Mouse (Mus musculus) CH12.LX (cell line): ENCODE measurements around the gene Nap1l4. TPM values are rescaled to one million over a fixed set of nuclear protein-coding genes. Genes with fewer than 3 reads are reported as not detected.

Source experiments
- DNase-seq: peaks from one replicate; pipeline ENCODE4 v3.0.0-alpha.2; 2013; ENCODE audit errors: extremely low read depth
- H3K27ac ChIP-seq: 2 replicates; pipeline ENCODE4 v1.5.1; 2012; ENCODE audit warnings: low read depth, mild to moderate bottlenecking, control low read depth, moderate library complexity; ENCODE audit not compliant: insufficient read depth
- H3K27me3 ChIP-seq: replicated peaks from 2 replicates; pipeline ENCODE3; 2012; ENCODE audit warnings: inconsistent platforms
- H3K36me3 ChIP-seq, 2 experiments: replicated peaks in 1 of 2; 2 replicates each; pipeline versions ENCODE3 to v1.6.1; 2012; ENCODE audit warnings: inconsistent platforms in 1 of 2, low read length in 1 of 2, mild to moderate bottlenecking in 1 of 2, mixed read lengths in 1 of 2, moderate library complexity in 1 of 2; ENCODE audit not compliant: control insufficient read depth in 1 of 2, insufficient read depth in 1 of 2
- H3K4me1 ChIP-seq, 2 experiments: 2 replicates each; pipeline ENCODE4 v1.6.1; 2012; ENCODE audit warnings: inconsistent platforms in 1 of 2, moderate library complexity in 1 of 2; ENCODE audit not compliant: insufficient read depth in 2 of 2, control insufficient read depth in 1 of 2
- H3K4me2 ChIP-seq: 2 replicates; pipeline ENCODE4 v1.6.1; 2012; ENCODE audit warnings: low read depth, mild to moderate bottlenecking, control low read depth; ENCODE audit not compliant: poor library complexity, insufficient read depth, severe bottlenecking
- H3K4me3 ChIP-seq, 3 experiments: fragments of 150-350 bp in 1 of 3; sonication (generic) in 1 of 3; replicated peaks in 1 of 3; 2 replicates each; pipeline versions ENCODE3 to v1.5.1; 2011 to 2012; ENCODE audit warnings: low read depth in 2 of 3, low read length in 2 of 3, mild to moderate bottlenecking in 2 of 3, moderate library complexity in 2 of 3, control low read depth in 1 of 3, improper control_type of control experiment in 1 of 3, inconsistent platforms in 1 of 3, mixed read lengths in 1 of 3; ENCODE audit not compliant: poor library complexity in 1 of 3
- H3K79me2 ChIP-seq: replicated peaks from 2 replicates; pipeline ENCODE4 v1.6.1; 2012; ENCODE audit warnings: mild to moderate bottlenecking, moderate library complexity; ENCODE audit not compliant: control insufficient read depth, poor library complexity, insufficient read depth, severe bottlenecking; ENCODE audit errors: extremely low read depth
- H3K9ac ChIP-seq: 2 replicates; pipeline ENCODE4 v1.6.1; 2012; ENCODE audit warnings: low read depth, mild to moderate bottlenecking, control low read depth, moderate library complexity; ENCODE audit not compliant: insufficient read depth
- H3K9me3 ChIP-seq: replicated peaks from 2 replicates; pipeline ENCODE3; 2012; ENCODE audit warnings: low read length, inconsistent platforms, mixed read lengths
- BHLHE40 ChIP-seq: IDR thresholded peaks from 2 replicates; pipeline ENCODE4 v1.6.1; 2011; ENCODE audit warnings: mild to moderate bottlenecking, low read depth, low read length, improper control_type of control experiment
- CHD1 ChIP-seq: IDR thresholded peaks from 2 replicates; pipeline ENCODE4 v1.6.1; 2012; ENCODE audit warnings: low read depth, low read length, improper control_type of control experiment, inconsistent platforms
- CTCF ChIP-seq, 2 experiments: IDR thresholded peaks in 1 of 2; conservative IDR thresholded peaks in 1 of 2; 2 replicates each; pipeline ENCODE4 v1.5.1; 2011 to 2012; ENCODE audit warnings: low read depth in 2 of 2, low read length in 2 of 2, improper control_type of control experiment in 1 of 2, inconsistent platforms in 1 of 2, mild to moderate bottlenecking in 1 of 2, moderate library complexity in 1 of 2
- ELF1 ChIP-seq: IDR thresholded peaks from 2 replicates; pipeline ENCODE4 v1.6.1; 2014; ENCODE audit warnings: low read depth, mild to moderate bottlenecking, inconsistent platforms, low read length, improper control_type of control experiment
- EP300 ChIP-seq: IDR thresholded peaks from 2 replicates; pipeline ENCODE4 v1.6.1; 2011; ENCODE audit warnings: low read length, improper control_type of control experiment
- ETS1 ChIP-seq: conservative IDR thresholded peaks from 2 replicates; pipeline ENCODE4 v1.6.1; 2012; ENCODE audit warnings: low read depth, mild to moderate bottlenecking, inconsistent platforms, low read length, improper control_type of control experiment, moderate library complexity
- GABPA ChIP-seq: IDR thresholded peaks from 2 replicates; pipeline ENCODE4 v1.6.1; 2012; ENCODE audit warnings: low read depth, low read length, improper control_type of control experiment, inconsistent platforms; ENCODE audit not compliant: insufficient replicate concordance
- JUN ChIP-seq: IDR thresholded peaks from 2 replicates; pipeline ENCODE4 v1.6.1; 2011; ENCODE audit warnings: low read depth, mild to moderate bottlenecking, low read length, improper control_type of control experiment, moderate library complexity; ENCODE audit not compliant: insufficient read depth
- KAT2A ChIP-seq: IDR thresholded peaks from 2 replicates; pipeline ENCODE4 v1.6.1; 2012; ENCODE audit warnings: low read length, improper control_type of control experiment, inconsistent platforms; ENCODE audit not compliant: insufficient replicate concordance
- MAZ ChIP-seq: IDR thresholded peaks from 2 replicates; pipeline ENCODE4 v1.6.1; 2012; ENCODE audit warnings: low read depth, mild to moderate bottlenecking, inconsistent platforms, low read length, improper control_type of control experiment, moderate library complexity
- NRF1 ChIP-seq: IDR thresholded peaks from 2 replicates; pipeline ENCODE4 v1.6.1; 2014; ENCODE audit warnings: low read depth, mild to moderate bottlenecking, inconsistent platforms, low read length, improper control_type of control experiment, moderate library complexity
- PAX5 ChIP-seq: IDR thresholded peaks from 2 replicates; pipeline ENCODE4 v1.6.1; 2012; ENCODE audit warnings: low read length, inconsistent platforms, mixed read lengths
- POLR2A ChIP-seq: IDR thresholded peaks from 2 replicates; pipeline ENCODE4 v1.6.1; 2011; ENCODE audit warnings: low read depth, mild to moderate bottlenecking, improper control_type of control experiment, low read length
- POLR2AphosphoS2 ChIP-seq: IDR thresholded peaks from 2 replicates; pipeline ENCODE4 v1.6.1; 2011; ENCODE audit warnings: low read depth, low read length, improper control_type of control experiment
- RAD21 ChIP-seq: IDR thresholded peaks from 2 replicates; pipeline ENCODE4 v1.6.1; 2011; ENCODE audit warnings: low read depth, mild to moderate bottlenecking, low read length, improper control_type of control experiment, moderate library complexity
- SIN3A ChIP-seq: IDR thresholded peaks from 2 replicates; pipeline ENCODE4 v1.6.1; 2012; ENCODE audit warnings: low read length, improper control_type of control experiment, inconsistent platforms
- USF1 ChIP-seq: IDR thresholded peaks from 2 replicates; pipeline ENCODE4 v1.6.1; 2014; ENCODE audit warnings: low read depth, mild to moderate bottlenecking, inconsistent platforms, low read length, improper control_type of control experiment
- USF2 ChIP-seq: conservative IDR thresholded peaks from 2 replicates; pipeline ENCODE4 v1.6.1; 2011; ENCODE audit warnings: low read depth, low read length, improper control_type of control experiment
- ZKSCAN1 ChIP-seq: IDR thresholded peaks from 2 replicates; pipeline ENCODE4 v1.6.1; 2012; ENCODE audit warnings: low read depth, inconsistent platforms, low read length, improper control_type of control experiment, borderline replicate concordance
- ZMIZ1 ChIP-seq: IDR thresholded peaks from 2 replicates; pipeline ENCODE4 v1.6.1; 2012; ENCODE audit warnings: low read depth, mild to moderate bottlenecking, inconsistent platforms, low read length, improper control_type of control experiment
- dilution Hi-C: fragments of 300-500 bp; cut with MboI; formaldehyde crosslinking; loops from 2 replicates; pipeline ENCODE4 v1.14.3; 2020; ENCODE audit warnings: low sequenced_read_pairs; ENCODE audit not compliant: extremely low pct_unique_long_range_greater_than_20kb, extremely low pct_ligation_motif_present
- in situ Hi-C: fragments of 300-500 bp; cut with MboI; formaldehyde crosslinking; loops from 3 replicates; pipeline ENCODE4 v1.14.3; 2019; ENCODE audit warnings: low sequenced_read_pairs, low pct_ligation_motif_present, low pct_unique_long_range_greater_than_20kb, mixed read lengths
- polyA plus RNA-seq: library from polyadenylated mRNA; unstranded; fragments of >175 nt; gene quantifications from 2 replicates; pipeline ENCODE4 v1.2.1, GENCODE M21; 2012; ENCODE audit warnings: low read depth; ENCODE audit not compliant: insufficient read length
- total RNA-seq, 2 experiments: library from RNA; depleted of rRNA; stranded (reverse); fragments of 300-350 nt in 1 of 2; fragments of >200 nt in 1 of 2; gene quantifications; 2 replicates each; pipeline ENCODE4 v1.2.3; 2012 to 2014

The Nap1l4 gene
- total and polyA plus RNA-seq, 3 experiments: 121 to 175 (median 154) TPM

DNA sequence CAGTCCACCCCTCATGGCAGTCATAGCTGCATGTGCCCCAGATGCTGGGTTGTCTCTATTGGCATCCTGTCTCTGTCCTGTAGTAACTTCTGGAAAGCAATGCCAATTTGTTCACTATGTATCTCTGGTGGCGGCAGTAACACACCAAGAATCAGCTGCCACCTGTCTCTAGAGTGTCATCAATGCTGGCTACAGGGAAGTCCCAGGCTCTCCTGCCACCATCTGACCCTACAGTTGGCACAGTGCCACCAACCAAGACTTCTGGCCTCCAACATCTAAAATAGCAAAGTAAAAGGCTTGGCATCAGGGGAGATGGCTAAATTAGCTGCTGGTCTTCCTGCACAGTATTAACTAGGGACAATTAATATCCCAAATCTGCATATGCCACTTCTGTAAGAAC, 16.5 kb downstream of the Nap1l4 start:
- H3K27me3 ChIP-seq: no peaks in the 10 kb centered on the region
- in situ Hi-C loops: no loop called here
- no peaks in the 10 kb centered on the region for H3K4me1 ChIP-seq
- H3K4me2 ChIP-seq: no peak overlapping the region
- no peak overlapping the region for H3K4me3 ChIP-seq
- DNase-seq: no peak
- dilution Hi-C loops: no loop called here
- H3K79me2 ChIP-seq: peaks cover 14% of the 10 kb centered on the region
- no peak overlapping the region for H3K9ac ChIP-seq
- H3K9me3 ChIP-seq: no peaks in the 10 kb centered on the region
- TF ChIP-seq CTCF (conservative IDR thresholded peaks at IDR 0.05 in 1 of 2, IDR thresholded peaks at IDR 0.05 in 1 of 2; ENCODE audit: low read depth in 2 of 2, low read length in 2 of 2): no peak
- TF ChIP-seq ZMIZ1: no peak
- TF ChIP-seq ETS1: no peak
- no peak for TF ChIP-seq JUN
- peaks cover 90 to 99% of the 10 kb centered on the region in 2 experiments for H3K36me3 ChIP-seq
- H3K27ac ChIP-seq: no peak overlapping the region

DNA sequence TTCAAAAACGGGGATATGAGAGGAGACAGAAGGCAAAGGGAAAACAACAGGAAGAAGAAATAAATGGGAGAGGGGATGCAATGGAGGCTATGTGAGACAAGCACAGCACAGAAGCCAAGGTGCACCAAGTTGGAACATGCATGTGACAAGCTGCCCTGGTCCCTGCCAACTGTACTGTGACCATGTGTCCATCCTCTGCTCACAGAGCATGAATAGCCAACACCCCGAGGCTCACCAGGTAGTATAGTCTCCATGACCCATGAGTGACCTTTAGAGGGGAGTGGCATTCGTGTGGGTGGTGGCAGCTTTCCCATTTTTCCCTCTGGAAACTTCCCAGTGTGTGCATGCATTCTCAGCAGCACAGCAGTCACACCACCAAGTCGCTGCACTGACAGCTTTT, 29.6 kb downstream of the Nap1l4 start:
- Histone ChIP-seq H3K79me2 (no peaks in the 10 kb centered on the region), H3K4me1 (no peaks in the 10 kb centered on the region), H3K27ac (no peak overlapping the region)
- TF ChIP-seq PAX5: no peak
- no peak for TF ChIP-seq GABPA
- TF ChIP-seq USF1: no peak
- TF ChIP-seq NRF1: no peak
- no peak for TF ChIP-seq RAD21
- TF ChIP-seq EP300: no peak
- TF ChIP-seq BHLHE40: no peak
- TF ChIP-seq POLR2A: no peak
- no peak for TF ChIP-seq CHD1
- no peak for TF ChIP-seq SIN3A
- TF ChIP-seq POLR2AphosphoS2: no peak
- no peak for TF ChIP-seq JUN
- TF ChIP-seq MAZ: no peak
- no peak for TF ChIP-seq ELF1
- no peak for TF ChIP-seq KAT2A
- TF ChIP-seq ZKSCAN1: no peak
- TF ChIP-seq CTCF (conservative IDR thresholded peaks at IDR 0.05 in 1 of 2, IDR thresholded peaks at IDR 0.05 in 1 of 2; ENCODE audit: low read depth in 2 of 2, low read length in 2 of 2): no peak
- no peak for TF ChIP-seq USF2
- TF ChIP-seq, all 38 proteins: peak for 0
- H3K4me2 ChIP-seq: no peak overlapping the region
- in situ Hi-C loops (no loop called here), dilution Hi-C loops (no loop called here)
- H3K4me3 ChIP-seq: no peak overlapping the region
- H3K9me3 ChIP-seq: no peaks in the 10 kb centered on the region
- H3K9ac ChIP-seq: no peak overlapping the region
- DNase-seq: no peak
- H3K36me3 ChIP-seq: peaks cover 85 to 97% of the 10 kb centered on the region in 2 experiments
- no peaks in the 10 kb centered on the region for H3K27me3 ChIP-seq
